Mouse (Mus musculus) lung, adult 2 months (tissue): Measurements from ENCODE around the gene Lrfn5. TPM values are rescaled to one million over a fixed set of nuclear protein-coding genes. Genes with fewer than 3 reads are reported as not detected.

Source experiments
- DNase-seq: peaks from one replicate; pipeline ENCODE4 v3.0.0; 2022
- H3K4me1 ChIP-seq: fragments of 200-500 bp; 2 replicates; pipeline ENCODE4 v1.6.1; 2011; ENCODE audit warnings: low read length; ENCODE audit not compliant: control insufficient read depth, insufficient read depth
- H3K4me3 ChIP-seq: fragments of 200-500 bp; replicated peaks from 2 replicates; pipeline ENCODE3; 2011; ENCODE audit warnings: low read depth, mild to moderate bottlenecking, control low read depth, low read length; ENCODE audit errors: extremely low read depth
- CTCF ChIP-seq: fragments of 200-500 bp; IDR thresholded peaks from 2 replicates; pipeline ENCODE4 v1.5.1; 2011; ENCODE audit warnings: mild to moderate bottlenecking, low read length, control low read depth; ENCODE audit not compliant: insufficient read depth
- POLR2A ChIP-seq: fragments of 200-500 bp; IDR thresholded peaks from 2 replicates; pipeline ENCODE4 v1.6.1; 2011; ENCODE audit warnings: low read depth, mild to moderate bottlenecking, control low read depth, low read length, borderline replicate concordance; ENCODE audit errors: extremely low read depth
- WGBS: fragments of 180-500 bp; shearing (Covaris S2); methylation state at CpG from one replicate; pipeline ENCODE4 v1.1.7; 2018; 5-methylcytosine and 5-hydroxymethylcytosine counted together
- polyA plus RNA-seq: library from polyadenylated mRNA; depleted of rRNA; stranded (reverse); fragments of >200 nt; gene quantifications from 2 replicates; pipeline ENCODE4 v1.2.3, GENCODE M21; 2012; rRNA removed

Lrfn5 gene
- polyA plus RNA-seq, result not detected in 2 replicates

- WGBS, result 2% methylated on average over 39 of the region's 50 CpGs
- no peak within 1 kb of the TSS for H3K4me3 ChIP-seq
- no peaks in the 10 kb centered on the region for H3K4me1 ChIP-seq
- TF ChIP-seq CTCF (no peak), POLR2A (no peak)
- DNase-seq, result no peak
These were observed at the start of gene Lrfn5 for GRCm38 (mm10) chr12:61522829-61523370. Gene Lrfn5 (plus strand): TSS chr12:61523150.

- WGBS, result 5% methylated on average over 20 of the region's 20 CpGs
- Histone ChIP-seq H3K4me1 (no peaks in the 10 kb centered on the region), H3K4me3 (no peak overlapping the region)
- TF ChIP-seq CTCF (no peak), POLR2A (no peak)
- DNase-seq, result no peak
These were observed 1.3 kb upstream of the Lrfn5 start for GRCm38 (mm10) chr12:61521501-61522147.

- no peak overlapping the region for H3K4me3 ChIP-seq
- no peak for TF ChIP-seq POLR2A
- TF ChIP-seq CTCF, result no peak
- H3K4me1 ChIP-seq, result no peaks in the 10 kb centered on the region
- no peak for DNase-seq
- 7% methylated on average over 6 of the region's 6 CpGs for WGBS
These were observed 662 bp upstream of the Lrfn5 start for GRCm38 (mm10) chr12:61522148-61522828.

- no peak for DNase-seq
- Histone ChIP-seq H3K4me3 (no peak overlapping the region), H3K4me1 (no peaks in the 10 kb centered on the region)
- WGBS, result 2% methylated on average over 16 of the region's 16 CpGs
- TF ChIP-seq POLR2A, result no peak
- TF ChIP-seq CTCF, result no peak
These were observed 757 bp downstream of the Lrfn5 start for GRCm38 (mm10) chr12:61523631-61524182.

GRCm38 (mm10) chr12:61524183-61524651 is 1.3 kb downstream of the Lrfn5 start:
- Histone ChIP-seq H3K4me3 (no peak overlapping the region), H3K4me1 (no peaks in the 10 kb centered on the region)
- TF ChIP-seq POLR2A, result no peak
- no peak for TF ChIP-seq CTCF
- DNase-seq, result no peak
- 1% methylated on average over 33 of the region's 33 CpGs for WGBS

- no peak for DNase-seq
- H3K4me3 ChIP-seq, result no peak overlapping the region
- H3K4me1 ChIP-seq, result no peaks in the 10 kb centered on the region
- TF ChIP-seq POLR2A (no peak), CTCF (no peak)
- 5% methylated on average over 9 of the region's 9 CpGs for WGBS
These were observed 3.2 kb downstream of the Lrfn5 start for GRCm38 (mm10) chr12:61526199-61526598.

- 72% methylated on average over 5 of the region's 5 CpGs for WGBS
- H3K4me3 ChIP-seq, result no peak overlapping the region
- H3K4me1 ChIP-seq, result no peaks in the 10 kb centered on the region
- TF ChIP-seq CTCF, result no peak
- TF ChIP-seq POLR2A, result no peak
- DNase-seq, result no peak
These were observed 57.0 kb downstream of the Lrfn5 start for GRCm38 (mm10) chr12:61579949-61580348.

GRCm38 (mm10) chr12:61600305-61600704 is 77.4 kb downstream of the Lrfn5 start:
- H3K4me1 ChIP-seq, result no peaks in the 10 kb centered on the region
- DNase-seq, result no peak
- H3K4me3 ChIP-seq, result no peak overlapping the region
- no peak for TF ChIP-seq CTCF
- TF ChIP-seq POLR2A, result no peak

GRCm38 (mm10) chr12:61607871-61608270 is 84.9 kb downstream of the Lrfn5 start:
- DNase-seq, result no peak
- 84% methylated on average over 3 of the region's 3 CpGs for WGBS
- no peak overlapping the region for H3K4me3 ChIP-seq
- TF ChIP-seq CTCF, result no peak
- no peak for TF ChIP-seq POLR2A
- H3K4me1 ChIP-seq, result no peaks in the 10 kb centered on the region

- no peak overlapping the region for H3K4me3 ChIP-seq
- no peak for TF ChIP-seq CTCF
- no peak for TF ChIP-seq POLR2A
- no peaks in the 10 kb centered on the region for H3K4me1 ChIP-seq
- no peak for DNase-seq
- whole genome bisulfite sequencing, result 54% methylated on average over 1 of the region's 1 CpGs
These were observed 87.1 kb downstream of the Lrfn5 start for GRCm38 (mm10) chr12:61610081-61610480.
